Mouse (Mus musculus): ENCODE measurements at regions not wholly inside any gene's neighbourhood (a gene's known extent, or its start where the extent isn't known, plus 50 kb on each side); places are given as distances from the start of the nearest gene placed in this dataset.

DNA sequence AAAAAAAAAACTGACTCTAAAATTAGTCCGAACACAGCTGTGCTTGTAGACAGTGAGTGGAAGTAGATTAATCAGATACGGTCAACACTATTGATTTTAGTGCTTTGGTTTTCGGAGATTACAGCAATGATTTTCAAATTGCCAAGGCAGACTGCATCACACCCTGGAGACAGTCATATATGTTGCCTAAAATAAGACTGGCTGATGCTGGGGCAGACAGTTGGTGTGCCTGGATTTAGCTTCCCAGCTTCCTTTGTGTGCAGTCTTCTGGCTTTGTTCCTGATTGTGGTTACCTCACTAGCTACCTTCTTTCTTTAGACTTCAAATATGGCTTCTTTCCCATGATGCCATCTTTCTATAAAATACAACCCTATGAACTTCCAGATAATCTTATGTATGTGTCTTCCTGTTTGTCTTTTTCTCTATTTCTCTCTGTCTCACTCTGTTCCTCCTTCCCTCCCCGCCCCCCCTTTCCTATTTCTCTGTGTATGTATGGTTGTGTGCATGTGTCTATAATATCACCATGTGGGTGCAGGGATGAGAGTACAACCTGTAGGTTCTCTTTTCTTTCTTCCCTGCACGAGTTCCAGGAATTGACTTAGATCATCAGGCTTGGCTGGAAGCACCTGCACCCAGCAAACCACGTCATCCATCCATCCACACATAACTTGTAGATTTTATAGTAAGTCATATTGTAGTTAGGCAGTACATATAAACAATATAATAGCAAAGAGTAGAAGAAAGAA is 199.7 kb upstream of the Gm9008 start:
- intact Hi-C loops (cut with DNase I), result no loop called here
- no peak for DNase-seq

GRCm38 (mm10) chr6:76688831-76689230 is 191.2 kb upstream of the Gm9008 start:
- DNase-seq, result no peak
- intact Hi-C loops (cut with DNase I), result no loop called here

DNA sequence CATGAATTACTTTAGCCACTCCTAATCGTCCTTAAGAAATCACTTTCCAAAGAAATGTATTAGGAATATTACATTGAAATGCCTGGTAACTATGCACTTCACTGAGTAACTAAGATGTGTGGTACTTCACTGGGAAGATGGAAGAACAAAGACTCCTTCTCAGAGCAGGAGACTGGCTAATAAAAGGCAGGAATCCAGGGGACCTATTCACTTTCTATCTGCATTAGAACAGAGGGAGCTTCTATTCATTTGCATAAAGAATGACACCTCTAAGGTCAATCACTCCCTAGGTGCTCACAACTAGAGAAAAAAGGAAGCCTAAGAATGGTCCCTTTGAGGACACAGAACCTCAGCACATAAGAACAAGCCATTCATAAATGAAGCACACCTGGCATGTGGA is 142.0 kb upstream of the Gm9008 start:
- intact Hi-C loops (cut with DNase I), result no loop called here

GRCm38 (mm10) chr6:76628379-76628778 is 130.8 kb upstream of the Gm9008 start:
- intact Hi-C loops (cut with DNase I), result no loop called here

More for the DNA sequence above, 142.0 kb upstream of the Gm9008 start:
- no peak for DNase-seq

DNA sequence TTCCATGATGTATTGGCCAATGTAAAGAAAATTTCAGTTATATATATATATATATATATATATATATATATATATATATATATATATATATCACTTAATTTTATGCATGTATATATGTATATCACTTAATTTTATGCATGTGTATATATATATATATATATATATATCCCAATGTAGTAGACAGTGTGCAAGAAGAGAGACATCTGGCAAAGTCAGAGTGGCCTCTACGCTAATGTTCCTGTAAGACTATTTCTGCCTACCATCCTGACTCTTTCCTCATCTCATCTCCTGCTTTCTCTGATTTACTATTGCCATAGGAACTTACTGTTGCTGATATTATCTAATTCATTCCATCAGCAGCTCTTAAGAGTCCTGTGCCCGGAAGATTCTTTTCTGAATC is 123.9 kb upstream of the Gm9008 start:
- intact Hi-C loops (cut with DNase I), result no loop called here
- DNase-seq, result no peak

More at GRCm38 (mm10) chr6:76628379-76628778, 130.8 kb upstream of the Gm9008 start:
- DNase-seq, result no peak

GRCm38 (mm10) chr6:76620754-76621204 is 123.2 kb upstream of the Gm9008 start:
- peak; percentile 51 to 52 for DNase-seq
- intact Hi-C loops (cut with DNase I), result no loop called here

Measured in heart, postnatal 10 days (tissue).